Mouse (Mus musculus) cortical plate, adult 2 months (tissue): ENCODE results near the gene Msh4.

Experiments
- CTCF ChIP-seq: fragments of 200-500 bp; IDR thresholded peaks from 2 replicates; pipeline ENCODE4 v1.5.1; 2011; ENCODE audit warnings: mild to moderate bottlenecking, control low read depth, low read length; ENCODE audit not compliant: insufficient read depth; ENCODE audit errors: extremely low read depth
- POLR2A ChIP-seq: fragments of 200-500 bp; IDR thresholded peaks from 2 replicates; pipeline ENCODE4 v1.6.1; 2011; ENCODE audit warnings: mild to moderate bottlenecking, low read length, control low read depth; ENCODE audit not compliant: insufficient read depth; ENCODE audit errors: extremely low read depth

GRCm38 (mm10) chr3:153807444-153808149 lies 98.3 kb downstream of the Msh4 start:
- TF ChIP-seq CTCF (no peak), POLR2A (no peak)
